Mouse (Mus musculus) Patski (cell line): ENCODE measurements around the gene Ugt1a5. TPM values are rescaled to one million over a fixed set of nuclear protein-coding genes. Genes with fewer than 3 reads are reported as not detected.

ENCODE experiments used
- ATAC-seq: fragments of 100-300 bp; one replicate; pipeline ENCODE4 v1.8.0; 2021
- CTCF ChIA-PET: fragments of 350-600 bp; sonication (Branson Sonifier 250); formaldehyde crosslinking; loops from one replicate; lab custom pipeline; 2022; ENCODE audit warnings: inconsistent platforms; lab: Charles Lee
- POLR2A ChIA-PET: fragments of 350-600 bp; sonication (Branson Sonifier 250); formaldehyde crosslinking; loops from one replicate; lab custom pipeline; 2022; ENCODE audit warnings: antibody characterized with exemption, inconsistent platforms; lab: Charles Lee
- DNase-seq: peaks from one replicate; pipeline ENCODE4 v3.0.0-alpha.2; 2011; ENCODE audit warnings: low read depth, low spot score
- H3K27me3 ChIP-seq: fragments of 371-371 bp; one replicate; pipeline ENCODE4 v1.5.1; 2021
- CTCF ChIP-seq: fragments of 100-300 bp; IDR thresholded peaks from one replicate; pipeline ENCODE4 v1.5.1; 2021
- in situ Hi-C: fragments of 300-500 bp; cut with MboI; formaldehyde crosslinking; loops from 3 replicates; pipeline ENCODE4 v1.11.1; 2018; ENCODE audit warnings: low pct_unique_long_range_greater_than_20kb, mixed read lengths
- polyA plus RNA-seq: library from polyadenylated mRNA; unstranded; gene quantifications from one replicate; pipeline ENCODE4 v1.2.3, GENCODE M21; 2021

The Ugt1a5 gene
- polyA plus RNA-seq, 1 experiment from 2014 or later, result not detected

GRCm38 (mm10) chr1:88267489-88267888 lies 101.7 kb downstream of the Ugt1a5 start:
- POLR2A ChIA-PET, result no interaction called here
- in situ Hi-C loops, result no loop called here

GRCm38 (mm10) chr1:88268070-88268469 lies 102.3 kb downstream of the Ugt1a5 start:
- TF ChIP-seq CTCF, result no peak
- DNase-seq, result no peak
- no peak for ATAC-seq
- in situ Hi-C loops, result no loop called here
- ChIA-PET POLR2A (no interaction called here), CTCF (no interaction called here)
- H3K27me3 ChIP-seq, result no peaks in the 10 kb centered on the region

More at GRCm38 (mm10) chr1:88267489-88267888, 101.7 kb downstream of the Ugt1a5 start:
- CTCF ChIA-PET, result interaction anchor here (6.8 kb wide), 1 partner anchor 9 kb away, joined by 93 read pairs; the partner anchor contains the start of genes Hjurp and Trpm8
- no peak for DNase-seq
- TF ChIP-seq CTCF, result no peak
- no peaks in the 10 kb centered on the region for H3K27me3 ChIP-seq
- no peak for ATAC-seq

Other genes with a start within 250 kb of the Ugt1a5 start
- 29.5 TPM for gene Usp40, start 157.5 kb upstream of the Ugt1a5 start, polyA plus RNA-seq
- gene Ugt1a10, start 110.6 kb upstream of the Ugt1a5 start, polyA plus RNA-seq, result 0.14 TPM
- 0.32 TPM for gene Ugt1a9, start 95.2 kb upstream of the Ugt1a5 start, polyA plus RNA-seq
- not detected for gene Ugt1a8, start 78.2 kb upstream of the Ugt1a5 start, polyA plus RNA-seq
- gene Ugt1a7c, start 71.0 kb upstream of the Ugt1a5 start, polyA plus RNA-seq, result 46.3 TPM
- gene Ugt1a6b, start 62.8 kb upstream of the Ugt1a5 start, polyA plus RNA-seq, result 4.2 TPM
- 21.3 TPM for gene Ugt1a6a, start 31.2 kb upstream of the Ugt1a5 start, polyA plus RNA-seq
- gene Ugt1a2, start 34.6 kb downstream of the Ugt1a5 start, polyA plus RNA-seq, result 5.6 TPM
- gene Dnajb3, start 39.8 kb downstream of the Ugt1a5 start, polyA plus RNA-seq, result not detected
- 0.98 TPM for gene Ugt1a1, start 45.9 kb downstream of the Ugt1a5 start, polyA plus RNA-seq
- 2.3 TPM for gene Mroh2a, start 61.0 kb downstream of the Ugt1a5 start, polyA plus RNA-seq
- 56.0 TPM for gene Hjurp, start 111.6 kb downstream of the Ugt1a5 start, polyA plus RNA-seq
- 0.01 TPM for gene Trpm8, start 111.6 kb downstream of the Ugt1a5 start, polyA plus RNA-seq
- 0.09 TPM for gene Spp2, start 240.9 kb downstream of the Ugt1a5 start, polyA plus RNA-seq